In genomic region chr12:31501266-31501665, GRCm38 (mm10) we compare ENCODE assay signal across 31 mouse cellular contexts. TPM values are rescaled to one million over a fixed set of nuclear protein-coding genes. Genes with fewer than 3 reads are reported as not detected.
DNase-seq lines count a peak whose midpoint lies in the region; ATAC-seq and TF ChIP-seq lines count a peak whose summit lies in the region.
"Had no signal": no experiment of that assay in that cellular context is flagged by ENCODE, and none has a peak within 500 bp of the region (broad histone marks: within the 10 kb centered on the region; RNA-seq: fewer than 3 reads in every experiment).

No protein-coding gene starts in this region.

- 38% methylated on average over 4 of the region's 4 CpGs for WGBS in liver, adult 2 months
- WGBS in liver, embryonic 12.5 days (ENCODE audit: insufficient replicate concordance), result 33% methylated on average over 4 of the region's 4 CpGs

- no peak for ATAC-seq in liver, embryonic 12.5 days
- ATAC-seq: forebrain, embryonic 15.5 days; intestine, embryonic 16.5 days had no signal

- no peaks in the 10 kb centered on the region for H3K9me3 ChIP-seq in liver, embryonic 12.5 days (replicated peaks)
- H3K9me3 ChIP-seq: embryonic facial prominence, embryonic 12.5 days; forebrain, embryonic 10.5 days; forebrain, embryonic 15.5 days; heart, embryonic 15.5 days; hindbrain, embryonic 12.5 days; limb, embryonic 10.5 days; limb, embryonic 15.5 days; liver, embryonic 15.5 days; midbrain, embryonic 12.5 days; neural tube, embryonic 12.5 days had no signal

- TF ChIP-seq CTCF in liver, adult 2 months (IDR thresholded peaks at IDR 0.05; ENCODE audit: low read depth, low read length), result no peak
- TF ChIP-seq CTCF in testis, adult 2 months (IDR thresholded peaks at IDR 0.05; ENCODE audit: control insufficient read depth, insufficient read depth, insufficient replicate concordance, low read depth, low read length), result no peak

- no peak overlapping the region for H3K4me2 ChIP-seq in liver, embryonic 12.5 days
- H3K4me2 ChIP-seq: heart, embryonic 15.5 days had no signal

- DNase-seq in liver, adult 2 months (ENCODE audit: extremely low read depth, low read depth, low spot score), result peak; percentile 48
- no peak for DNase-seq in testis, postnatal 14 days (ENCODE audit: low spot score)
- peak; percentile 12 for DNase-seq in MEL-GATA-1-ER (ENCODE audit: extremely low read depth, low read depth)
- DNase-seq in thymus, postnatal 14 days, result no peak
- DNase-seq: adrenal gland, postnatal 36 days; cerebellum, adult 2 months; cerebellum, postnatal 36 days; embryo, embryonic 11 days; gastrocnemius, adult 2 months; gastrocnemius, postnatal 36 days; kidney, postnatal 14 days; layer of hippocampus, adult 9-11 months; lung, embryonic 14.5 days; right cerebral cortex, adult 18-20 months; spleen, adult 18-20 months had no signal

- no peak overlapping the region for H3K9ac ChIP-seq in liver, adult 2 months (ENCODE audit: low read depth, low read length)
- no peak overlapping the region for H3K9ac ChIP-seq in liver, embryonic 12.5 days
- H3K9ac ChIP-seq: embryonic facial prominence, embryonic 12.5 days; forebrain, embryonic 15.5 days; heart, embryonic 15.5 days; hindbrain, embryonic 12.5 days; limb, embryonic 15.5 days; liver, embryonic 15.5 days; lung, embryonic 14.5 days; midbrain, embryonic 12.5 days had no signal

- H3K27ac ChIP-seq in liver, adult 2 months (replicated peaks; ENCODE audit: insufficient read depth, low read depth, low read length), result no peak overlapping the region
- H3K27ac ChIP-seq in liver, embryonic 12.5 days, result no peak overlapping the region
- peak overlapping the region; percentile 72 for H3K27ac ChIP-seq in testis, adult 2 months (ENCODE audit: control insufficient read depth, insufficient read depth, low read depth, low read length)
- H3K27ac ChIP-seq: embryonic facial prominence, embryonic 12.5 days; forebrain, embryonic 15.5 days; gastrocnemius, adult 2 months; heart, embryonic 15.5 days; limb, embryonic 15.5 days; liver, embryonic 15.5 days; midbrain, embryonic 12.5 days; neural tube, embryonic 12.5 days; stomach, postnatal 0 days had no signal

- H3K36me3 ChIP-seq in liver, adult 2 months (ENCODE audit: control insufficient read depth, insufficient read depth, low read length), result no peaks in the 10 kb centered on the region
- H3K36me3 ChIP-seq in liver, embryonic 12.5 days, result no peaks in the 10 kb centered on the region
- peaks cover 2% of the 10 kb centered on the region for H3K36me3 ChIP-seq in testis, adult 2 months (ENCODE audit: control insufficient read depth, insufficient read depth, low read length)
- H3K36me3 ChIP-seq: embryonic facial prominence, embryonic 12.5 days; forebrain, embryonic 10.5 days; forebrain, embryonic 15.5 days; heart, embryonic 15.5 days; hindbrain, embryonic 12.5 days; limb, embryonic 10.5 days; limb, embryonic 15.5 days; liver, embryonic 15.5 days; midbrain, embryonic 12.5 days; neural tube, embryonic 12.5 days had no signal

- H3K27me3 ChIP-seq in liver, adult 2 months (ENCODE audit: control insufficient read depth, insufficient read depth, low read length), result no peaks in the 10 kb centered on the region
- 0 out of 2 replicates have a peak, but pooled peaks cover 5% of the 10 kb centered on the region for H3K27me3 ChIP-seq in liver, embryonic 12.5 days (replicated peaks)
- no peaks in the 10 kb centered on the region for H3K27me3 ChIP-seq in testis, adult 2 months (ENCODE audit: control insufficient read depth, insufficient read depth, low read length)
- H3K27me3 ChIP-seq: forebrain, embryonic 15.5 days; heart, embryonic 15.5 days; hindbrain, embryonic 12.5 days; limb, embryonic 15.5 days; midbrain, embryonic 12.5 days; neural tube, embryonic 12.5 days had no signal

- H3K4me3 ChIP-seq in liver, adult 2 months (ENCODE audit: insufficient read depth, low read depth, low read length), result no peak overlapping the region
- no peak overlapping the region for H3K4me3 ChIP-seq in liver, embryonic 12.5 days
- peak overlapping the region; percentile 80 for H3K4me3 ChIP-seq in testis, adult 2 months (ENCODE audit: control insufficient read depth, low read depth, low read length)
- H3K4me3 ChIP-seq: gastrocnemius, adult 2 months; heart, embryonic 15.5 days; limb, embryonic 10.5 days; limb, embryonic 15.5 days; liver, embryonic 15.5 days had no signal

- H3K4me1 ChIP-seq in liver, adult 2 months (ENCODE audit: control insufficient read depth, insufficient read depth, low read length), result peaks cover 11% of the 10 kb centered on the region; the same call in 1 of the 2 replicates
- H3K4me1 ChIP-seq in liver, embryonic 12.5 days, result peaks cover 24% of the 10 kb centered on the region
- H3K4me1 ChIP-seq in testis, adult 2 months (ENCODE audit: control insufficient read depth, insufficient read depth, low read length), result peaks cover 4% of the 10 kb centered on the region; the same call in 1 of the 2 replicates

- peaks cover 14% of the 10 kb centered on the region; the same call in 1 of the 2 replicates for H3K79me2 ChIP-seq in liver, adult 2 months (ENCODE audit: control insufficient read depth, insufficient read depth, low read length)

- no peak for TF ChIP-seq POLR2A in liver, adult 2 months (IDR thresholded peaks at IDR 0.05; ENCODE audit: extremely low read depth, insufficient read depth, low read length)
- no peak for TF ChIP-seq POLR2A in testis, adult 2 months (IDR thresholded peaks at IDR 0.05; ENCODE audit: control insufficient read depth, low read depth, low read length)

RNA-seq across cellular contexts. Expression of gene Cbll1, which starts 1.9 kb away (rescaled TPM):
- total RNA-seq in liver, adult 2 months (2014; rRNA removed), result 2.2 and 3.0 TPM in 2 replicates
- 2.8 and 3.4 TPM in 2 replicates for polyA plus RNA-seq in liver, adult 2 months (2012; rRNA removed)
- 4.9 and 6.9 TPM in 2 replicates for polyA plus RNA-seq in liver, embryonic 12.5 days (2016; fragmentation: Nextera tagmentation; extraction: Ambion mirVana)
- polyA plus RNA-seq in testis, adult 2 months (2012; rRNA removed), result 17.6 and 19.2 TPM in 2 replicates

RNA-seq across cellular contexts. Expression of gene Slc26a4, which starts 58.5 kb away (rescaled TPM):
- total RNA-seq in liver, adult 2 months (2014; rRNA removed), result 0.20 and 0.92 TPM in 2 replicates
- polyA plus RNA-seq in liver, adult 2 months (2012; rRNA removed), result 0.42 and 1.4 TPM in 2 replicates
- polyA plus RNA-seq in liver, embryonic 12.5 days (2016; fragmentation: Nextera tagmentation; extraction: Ambion mirVana), result not detected in 2 replicates
- polyA plus RNA-seq in testis, adult 2 months (2012; rRNA removed), result 0.10 and 0.12 TPM in 2 replicates
- total RNA-seq: gastrocnemius, adult 2 months; gastrocnemius, postnatal 36 days; megakaryocyte progenitor cell, adult 5-6 weeks had no signal
- polyA plus RNA-seq: cerebellum, adult 2 months; forebrain, embryonic 10.5 days; forebrain, embryonic 15.5 days; limb, embryonic 15.5 days; liver, embryonic 15.5 days; lung, embryonic 14.5 days; midbrain, embryonic 12.5 days; midbrain, postnatal 0 days; neural tube, embryonic 12.5 days had no signal

Comparison
In these comparisons a context has a peak if more than half of its experiments do, and no peak if none do; other contexts are left out.
1. DNase-seq: peak in liver, adult 2 months (single experiment) and MEL-GATA-1-ER (single experiment); none in testis, postnatal 14 days (single experiment) and thymus, postnatal 14 days (single experiment).